Mouse (Mus musculus) midbrain, embryonic 14.5 days (tissue): ENCODE results near the gene Ldlrad3. TPM values are rescaled to one million over a fixed set of nuclear protein-coding genes. Genes with fewer than 3 reads are reported as not detected.

ENCODE experiments used
- ATAC-seq: fragments of 200-750 bp; cut with Nextera tagmentation; 2 replicates; pipeline ENCODE4 v1.8.0; 2017; ENCODE audit warnings: moderate number of reproducible peaks, moderate library complexity; ENCODE audit not compliant: low FRiP score, low TSS enrichment
- DNase-seq: peaks from one replicate; pipeline ENCODE4 v3.0.0-alpha.2; 2015
- H3K27ac ChIP-seq: fragments of 300-500 bp; sonication (generic); replicated peaks from 2 replicates; pipeline ENCODE4 v1.5.1; 2014; ENCODE audit warnings: mild to moderate bottlenecking, low read depth, low read length, moderate library complexity
- H3K27me3 ChIP-seq: fragments of 300-500 bp; sonication (generic); 2 replicates; pipeline ENCODE4 v1.6.1; 2014; ENCODE audit warnings: low read length, control low read depth, mixed read lengths; ENCODE audit not compliant: control insufficient read depth, insufficient read depth
- H3K36me3 ChIP-seq: fragments of 300-500 bp; sonication (generic); 2 replicates; pipeline ENCODE4 v1.6.1; 2014; ENCODE audit warnings: low read length, control low read depth; ENCODE audit not compliant: control insufficient read depth, insufficient read depth
- H3K4me1 ChIP-seq: fragments of 300-500 bp; sonication (generic); 2 replicates; pipeline ENCODE4 v1.6.1; 2014; ENCODE audit warnings: mild to moderate bottlenecking, antibody characterized with exemption, low read length, control low read depth; ENCODE audit not compliant: control insufficient read depth, insufficient read depth
- H3K4me2 ChIP-seq: fragments of 300-500 bp; sonication (generic); 2 replicates; pipeline ENCODE4 v1.6.1; 2014; ENCODE audit warnings: mild to moderate bottlenecking, low read length, moderate library complexity
- H3K4me3 ChIP-seq: fragments of 300-500 bp; sonication (generic); replicated peaks from 2 replicates; pipeline ENCODE4 v1.5.1; 2014; ENCODE audit warnings: low read depth, low read length
- H3K9ac ChIP-seq: fragments of 300-500 bp; sonication (generic); replicated peaks from 2 replicates; pipeline ENCODE4 v1.6.1; 2014; ENCODE audit warnings: mild to moderate bottlenecking, low read length, moderate library complexity
- H3K9me3 ChIP-seq: fragments of 300-500 bp; sonication (generic); 2 replicates; pipeline ENCODE4 v1.6.1; 2016; ENCODE audit warnings: low read length, control low read depth, mixed read lengths; ENCODE audit not compliant: control insufficient read depth
- WGBS: fragments of 180-500 bp; shearing (Covaris S2); extraction: QIAGEN DNeasy Blood & Tissue Kit; methylation state at CpG from one replicate; pipeline ENCODE4 v1.1.7; 2014; 5-methylcytosine and 5-hydroxymethylcytosine counted together
- polyA plus RNA-seq: library from polyadenylated mRNA; unstranded; fragments of >200 nt; fragmentation: Nextera tagmentation; extraction: Ambion mirVana; gene quantifications from 2 replicates; pipeline ENCODE4 v1.2.1, GENCODE M21; 2014

The Ldlrad3 gene
- polyA plus RNA-seq, 1 experiment from 2014 or later: 34.0 TPM

DNA sequence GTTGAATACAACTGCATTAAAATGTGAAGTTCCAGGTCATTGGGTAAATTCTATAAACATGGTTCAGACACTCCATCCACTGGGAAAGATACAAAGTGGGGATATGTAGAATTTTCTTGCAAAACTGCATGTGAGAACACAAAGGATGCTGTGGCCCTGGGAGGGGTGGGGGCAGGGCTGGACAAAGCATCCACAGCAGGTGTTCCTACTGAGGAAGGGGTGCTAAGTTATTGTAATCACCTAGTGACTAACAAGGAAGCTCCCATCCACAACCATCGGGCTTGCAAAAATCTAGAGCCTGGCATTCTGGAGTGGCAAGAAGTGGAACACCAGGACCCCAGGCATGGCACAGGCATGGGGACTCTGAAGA, 64.1 kb downstream of the Ldlrad3 start:
- DNase-seq: no peak
- Histone ChIP-seq H3K27me3 (no peaks in the 10 kb centered on the region), H3K4me1 (peaks cover 30% of the 10 kb centered on the region), H3K4me2 (no peak overlapping the region), H3K36me3 (no peaks in the 10 kb centered on the region), H3K9ac (peak overlapping the region; percentile 12; the same call in 1 of the 2 replicates), H3K4me3 (no peak overlapping the region), H3K9me3 (no peaks in the 10 kb centered on the region), H3K27ac (peak overlapping the region; percentile 41; the same call in 1 of the 2 replicates)
- no peak for ATAC-seq
- 32% methylated on average over 1 of the region's 1 CpGs for WGBS

DNA sequence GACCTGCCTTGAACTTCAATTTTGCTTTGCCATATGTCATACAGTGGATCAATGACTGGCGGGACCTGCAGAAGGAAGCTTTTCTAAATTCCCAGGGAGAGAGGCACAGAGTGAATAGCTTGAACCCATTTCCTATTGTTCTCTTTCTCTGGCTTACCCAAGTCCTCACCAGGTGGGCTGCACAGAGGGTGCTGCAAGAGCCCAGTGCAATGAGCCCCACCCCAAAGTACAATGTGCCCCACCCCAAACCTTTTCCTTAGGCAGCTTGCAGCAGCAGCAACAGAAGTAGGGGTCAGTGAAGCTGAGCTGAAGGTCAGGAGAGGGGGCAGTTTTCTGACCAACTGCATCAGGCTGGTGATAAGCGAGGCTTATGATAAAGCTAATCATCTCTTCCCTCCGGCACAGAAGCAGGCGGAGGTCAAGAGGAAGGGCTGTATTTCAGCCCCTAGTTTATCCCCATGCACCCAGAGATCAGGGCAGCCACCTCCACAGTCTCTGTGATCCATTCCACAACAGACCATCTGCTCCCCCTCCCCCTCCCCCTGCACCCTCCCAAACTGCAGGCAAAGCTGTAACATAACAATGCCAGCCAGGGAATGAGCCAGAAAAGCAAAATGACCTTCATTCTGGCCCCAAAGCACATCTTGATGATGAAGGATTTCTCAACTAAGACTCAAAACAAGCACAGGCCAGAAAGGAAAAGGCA, 64.6 kb downstream of the Ldlrad3 start:
- Histone ChIP-seq H3K36me3 (no peaks in the 10 kb centered on the region), H3K4me2 (no peak overlapping the region), H3K9me3 (no peaks in the 10 kb centered on the region), H3K27me3 (no peaks in the 10 kb centered on the region), H3K4me3 (no peak overlapping the region), H3K27ac (peak overlapping the region; percentile 41; the same call in 1 of the 2 replicates), H3K9ac (peak overlapping the region; percentile 12; the same call in 1 of the 2 replicates), H3K4me1 (peaks cover 35% of the 10 kb centered on the region)
- DNase-seq: peak; percentile 58
- 35% methylated on average over 4 of the region's 4 CpGs for WGBS
- ATAC-seq: no peak

DNA sequence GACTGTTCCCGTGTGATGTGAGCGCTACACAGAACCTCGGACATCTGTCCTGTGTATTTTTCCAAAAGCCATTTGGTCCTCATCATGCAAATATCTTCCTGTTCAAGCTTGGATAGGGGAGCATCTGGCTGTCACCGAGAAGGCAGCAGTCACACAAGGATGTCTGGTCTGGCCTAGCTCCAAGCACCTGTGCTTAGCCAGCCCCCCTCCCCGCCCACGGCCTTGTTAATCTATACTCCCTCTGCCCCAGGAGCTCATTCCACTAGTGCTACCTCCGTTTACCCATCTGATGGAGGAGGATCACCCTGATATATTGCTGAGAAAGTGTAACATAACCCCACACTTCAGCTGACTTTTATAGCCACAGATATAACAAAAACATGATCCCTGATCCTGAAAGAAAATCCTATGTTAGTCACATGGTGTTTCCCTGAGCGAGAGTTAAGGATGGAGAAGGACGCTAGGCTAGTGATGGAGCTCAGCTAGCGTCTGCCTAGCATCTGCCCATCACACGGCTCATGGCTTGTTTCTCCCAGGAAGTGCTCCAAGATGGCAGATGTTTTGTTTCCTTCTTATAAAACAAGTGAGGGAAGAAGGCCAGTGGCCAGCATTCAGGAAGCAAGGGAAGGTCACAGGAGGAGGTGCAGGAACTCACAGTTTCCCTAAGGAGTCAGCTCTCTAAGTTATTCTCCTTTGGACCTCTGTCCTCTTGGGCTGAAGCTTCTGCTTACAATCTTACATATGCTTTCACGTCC, 66.3 kb downstream of the Ldlrad3 start:
- Histone ChIP-seq H3K4me3 (no peak overlapping the region), H3K9me3 (no peaks in the 10 kb centered on the region), H3K27me3 (no peaks in the 10 kb centered on the region), H3K36me3 (no peaks in the 10 kb centered on the region), H3K27ac (no peak overlapping the region), H3K4me2 (no peak overlapping the region), H3K4me1 (peaks cover 38% of the 10 kb centered on the region), H3K9ac (no peak overlapping the region)
- WGBS: 61% methylated on average over 12 of the region's 12 CpGs
- ATAC-seq (no peak), DNase-seq (no peak)

DNA sequence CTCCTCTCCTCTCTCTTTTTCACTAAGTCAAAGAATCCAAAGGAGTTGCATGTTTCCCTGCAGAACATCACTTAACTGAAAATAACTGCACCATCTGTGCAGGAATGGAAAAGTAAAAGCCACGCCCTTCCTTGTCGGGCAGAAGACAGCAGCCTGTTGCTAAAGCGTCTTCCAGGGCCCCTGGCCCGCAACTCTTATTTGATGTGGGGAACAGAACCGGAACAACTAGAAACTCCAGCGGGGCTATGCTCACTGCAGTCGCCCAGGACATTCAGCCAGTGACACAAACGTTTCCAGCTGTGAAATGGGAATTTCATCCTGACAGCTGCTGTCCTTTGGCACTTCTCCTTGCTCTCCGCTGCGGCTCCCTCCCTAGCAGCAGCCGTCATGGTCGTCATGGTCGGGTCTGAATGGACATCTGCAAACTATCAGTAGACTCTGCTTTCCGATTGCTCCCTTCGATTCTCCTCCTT, 67.2 kb downstream of the Ldlrad3 start:
- ATAC-seq (no peak), DNase-seq (no peak)
- no peak overlapping the region for H3K9ac ChIP-seq
- WGBS: 20% methylated on average over 15 of the region's 15 CpGs
- no peak overlapping the region for H3K4me3 ChIP-seq
- H3K27me3 ChIP-seq: no peaks in the 10 kb centered on the region
- no peak overlapping the region for H3K4me2 ChIP-seq
- no peaks in the 10 kb centered on the region for H3K9me3 ChIP-seq
- H3K4me1 ChIP-seq: peaks cover 44% of the 10 kb centered on the region
- H3K36me3 ChIP-seq: no peaks in the 10 kb centered on the region
- H3K27ac ChIP-seq: peak overlapping the region; percentile 17; the same call in 1 of the 2 replicates

DNA sequence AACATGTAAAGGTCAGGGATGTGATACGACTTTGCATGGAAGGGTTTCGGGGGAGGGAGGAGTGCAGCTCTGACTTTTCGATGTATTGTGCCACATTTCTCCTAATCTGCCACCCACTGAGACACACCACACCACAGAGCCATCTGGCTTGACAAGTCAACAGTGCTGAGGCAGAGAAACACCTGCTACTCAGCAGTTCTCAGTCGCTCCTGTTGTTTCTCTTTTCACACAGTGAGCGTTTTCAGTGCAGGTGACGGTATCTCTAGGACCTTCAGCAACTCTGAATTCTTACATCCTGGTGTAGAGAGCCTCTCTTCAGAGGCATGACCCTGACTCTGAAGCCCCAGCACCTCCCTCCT, 68.8 kb downstream of the Ldlrad3 start:
- ATAC-seq (no peak), DNase-seq (no peak)
- Histone ChIP-seq H3K4me3 (no peak overlapping the region), H3K4me1 (peaks cover 41% of the 10 kb centered on the region), H3K27me3 (no peaks in the 10 kb centered on the region), H3K9ac (no peak overlapping the region), H3K27ac (0 out of 2 replicates have a peak overlapping the region, but pooled peaks have one; percentile 20), H3K4me2 (no peak overlapping the region), H3K9me3 (no peaks in the 10 kb centered on the region), H3K36me3 (no peaks in the 10 kb centered on the region)
- WGBS: 24% methylated on average over 6 of the region's 6 CpGs

DNA sequence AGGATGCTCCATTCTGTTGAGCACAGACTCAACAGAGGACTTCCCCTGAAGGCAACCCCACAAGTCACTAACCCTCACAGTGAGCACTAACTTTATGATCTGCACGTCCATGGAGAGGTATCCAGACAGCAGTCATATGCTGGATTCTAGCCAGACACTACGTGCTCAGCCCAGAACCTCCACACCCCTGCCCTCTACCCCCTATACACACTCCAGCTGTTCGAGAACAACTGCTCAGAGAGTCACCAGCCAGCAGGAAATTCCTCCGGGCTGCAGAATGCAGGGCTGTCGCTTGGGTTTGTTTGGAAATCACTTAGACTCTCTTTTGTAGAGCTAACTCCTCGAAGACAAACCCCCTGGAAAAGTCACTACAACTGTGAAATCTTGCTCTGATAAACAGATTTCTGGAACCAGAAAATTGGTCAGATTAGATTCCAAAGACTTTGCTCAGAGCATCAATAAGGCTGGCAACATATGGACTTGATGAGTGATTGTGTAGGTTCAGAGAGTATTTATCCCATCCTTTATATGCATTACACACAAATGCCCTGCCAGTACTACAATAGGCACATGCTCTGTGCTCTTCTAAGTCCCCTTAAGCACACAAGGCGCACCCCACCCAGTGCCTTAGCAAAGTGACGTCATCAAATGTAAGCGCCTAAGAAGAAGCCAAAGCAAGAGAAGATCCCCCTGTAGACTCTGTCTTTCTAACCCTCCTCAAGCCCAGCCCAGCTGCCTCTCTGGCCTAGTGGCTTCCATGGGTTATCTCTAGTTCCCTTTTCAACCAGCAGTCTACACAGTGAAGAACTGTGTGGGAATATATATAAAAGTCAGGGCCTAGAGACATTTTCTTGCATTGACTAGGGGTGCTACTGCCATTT, 69.4 kb downstream of the Ldlrad3 start:
- DNase-seq: no peak
- Histone ChIP-seq H3K27me3 (no peaks in the 10 kb centered on the region), H3K4me1 (peaks cover 35% of the 10 kb centered on the region), H3K4me3 (no peak overlapping the region), H3K9me3 (no peaks in the 10 kb centered on the region), H3K27ac (no peak overlapping the region), H3K4me2 (no peak overlapping the region), H3K36me3 (no peaks in the 10 kb centered on the region), H3K9ac (no peak overlapping the region)
- ATAC-seq: 0 out of 2 replicates have a peak, but pooled peaks have one; percentile 27
- WGBS: 46% methylated on average over 9 of the region's 9 CpGs

DNA sequence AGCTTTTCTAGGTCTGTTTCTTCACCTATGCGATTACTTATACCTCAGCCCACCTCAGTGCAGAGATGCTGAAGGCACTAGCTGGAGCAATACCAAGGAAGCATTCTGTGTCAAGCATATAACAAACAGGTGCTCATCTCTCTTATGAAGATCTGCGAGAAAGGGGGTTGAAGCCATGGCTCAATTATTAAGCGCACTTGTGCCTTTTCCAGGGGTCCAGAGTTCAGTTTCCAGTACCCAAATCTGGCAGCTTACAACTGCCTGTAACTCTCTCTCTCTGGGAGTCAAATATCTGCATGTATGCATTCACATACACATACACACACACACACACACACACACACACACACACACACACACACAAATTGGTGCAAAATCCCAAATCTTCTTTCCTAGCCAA, 72.4 kb downstream of the Ldlrad3 start:
- no peaks in the 10 kb centered on the region for H3K9me3 ChIP-seq
- no peaks in the 10 kb centered on the region for H3K36me3 ChIP-seq
- WGBS: 91% methylated on average over 3 of the region's 3 CpGs
- H3K9ac ChIP-seq: no peak overlapping the region
- DNase-seq (no peak), ATAC-seq (no peak)
- H3K4me2 ChIP-seq: no peak overlapping the region
- H3K4me3 ChIP-seq: no peak overlapping the region
- no peak overlapping the region for H3K27ac ChIP-seq
- no peaks in the 10 kb centered on the region for H3K27me3 ChIP-seq
- H3K4me1 ChIP-seq: peaks cover 26% of the 10 kb centered on the region

DNA sequence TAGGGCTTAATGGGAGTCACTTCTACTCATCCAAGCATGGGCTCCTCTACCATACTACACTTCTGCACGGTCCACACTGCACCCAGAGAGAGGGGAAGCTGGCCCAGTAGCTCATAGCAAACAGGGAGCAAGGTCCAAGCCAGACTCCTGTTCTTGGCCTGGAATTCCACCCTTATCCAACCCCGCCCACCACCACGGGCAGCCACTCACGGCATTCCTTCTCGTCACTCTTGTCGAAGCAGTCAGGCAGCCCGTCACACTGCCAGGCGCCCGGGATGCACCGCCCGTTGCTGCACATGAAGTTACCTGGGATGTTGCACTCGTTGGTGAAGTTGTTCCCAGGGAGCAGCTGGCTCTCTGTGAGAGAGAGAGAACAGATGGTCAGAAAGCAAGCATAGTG, 72.9 kb downstream of the Ldlrad3 start:
- Histone ChIP-seq H3K36me3 (no peaks in the 10 kb centered on the region), H3K4me1 (peaks cover 25% of the 10 kb centered on the region), H3K4me2 (no peak overlapping the region), H3K9me3 (no peaks in the 10 kb centered on the region), H3K9ac (no peak overlapping the region), H3K27me3 (no peaks in the 10 kb centered on the region), H3K4me3 (no peak overlapping the region), H3K27ac (no peak overlapping the region)
- 75% methylated on average over 12 of the region's 12 CpGs for WGBS
- no peak for DNase-seq
- no peak for ATAC-seq
